Mouse (Mus musculus): ENCODE results near the gene Nrxn1. TPM values are rescaled to one million over a fixed set of nuclear protein-coding genes. Genes with fewer than 3 reads are reported as not detected.

Gene Nrxn1
- polyA plus RNA-seq, 1 experiment from 2014 or later, result 285 TPM

Small RNAs within 50 kb of the gene (microRNA-seq; reads per million reads assigned to microRNA genes)
- not detected for gene Gm24510
- gene Gm27475, result not detected
- not detected for gene Gm47307
